Mouse (Mus musculus): ENCODE results near the gene Kif21b. TPM values are rescaled to one million over a fixed set of nuclear protein-coding genes. Genes with fewer than 3 reads are reported as not detected.

Gene Kif21b
- polyA plus RNA-seq, 1 experiment from 2014 or later, result 2.2 TPM

DNA sequence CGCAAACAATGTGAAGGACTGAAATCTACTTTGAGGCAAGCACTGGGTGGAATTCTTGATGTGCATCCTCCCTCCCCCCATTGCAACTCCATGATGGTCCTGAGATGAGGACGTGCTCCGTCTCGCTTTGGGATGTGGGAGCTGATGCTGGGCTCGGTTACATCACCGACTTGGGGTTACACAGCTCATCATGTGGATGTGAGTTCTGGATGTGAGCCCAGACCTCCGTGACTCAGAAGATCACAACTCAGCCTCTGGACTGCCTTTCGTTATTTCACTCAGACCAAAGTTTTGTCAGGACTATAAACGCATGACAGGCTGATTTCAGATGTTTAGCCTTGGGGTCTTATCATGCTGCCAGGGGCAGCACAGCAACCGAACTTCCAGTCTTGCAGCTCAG, 4.3 kb upstream of the Kif21b start:
- Histone ChIP-seq H3K27ac (ENCODE audit: low read length) (no peak overlapping the region), H3K9me3 (ENCODE audit: low read length) (no peaks in the 10 kb centered on the region), H3K4me3 (ENCODE audit: low read length) (no peak overlapping the region), H3K9ac (replicated peaks; ENCODE audit: low read length) (no peak overlapping the region), H3K27me3 (ENCODE audit: insufficient read depth, low read length) (no peaks in the 10 kb centered on the region), H3K4me2 (replicated peaks; ENCODE audit: low read depth, low read length) (no peak overlapping the region), H3K36me3 (ENCODE audit: insufficient read depth, low read length) (no peaks in the 10 kb centered on the region), H3K4me1 (ENCODE audit: insufficient read depth, low read length) (peaks cover 34% of the 10 kb centered on the region)
- ATAC-seq (ENCODE audit: low FRiP score, low TSS enrichment), result no peak
- WGBS, result 65% methylated on average over 10 of the region's 10 CpGs

DNA sequence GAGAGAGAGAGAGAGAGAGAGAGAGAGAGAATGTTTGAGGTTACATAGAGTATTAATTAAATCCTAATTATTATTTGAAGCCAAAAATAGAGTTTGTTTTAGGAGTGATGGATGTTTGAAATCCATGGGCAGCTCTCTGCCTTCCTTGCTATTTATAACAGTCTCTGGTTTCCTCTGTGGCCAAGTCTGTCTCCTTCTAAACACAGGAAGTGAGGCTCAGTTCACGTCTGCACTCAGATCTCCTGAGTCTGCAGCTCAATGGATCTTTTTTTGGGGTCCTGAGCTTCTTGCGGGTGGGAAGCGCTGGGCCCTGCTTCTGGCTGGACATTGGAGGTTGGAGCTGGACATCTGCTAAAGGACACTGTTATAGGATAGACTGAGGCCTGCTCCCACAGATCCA, 3.3 kb upstream of the Kif21b start:
- no peak for ATAC-seq (ENCODE audit: low FRiP score, low TSS enrichment)
- Histone ChIP-seq H3K27me3 (ENCODE audit: insufficient read depth, low read length) (no peaks in the 10 kb centered on the region), H3K4me3 (ENCODE audit: low read length) (no peak overlapping the region), H3K36me3 (ENCODE audit: insufficient read depth, low read length) (no peaks in the 10 kb centered on the region), H3K27ac (ENCODE audit: low read length) (peak overlapping the region; percentile 74), H3K9me3 (ENCODE audit: low read length) (no peaks in the 10 kb centered on the region), H3K4me2 (replicated peaks; ENCODE audit: low read depth, low read length) (no peak overlapping the region), H3K9ac (replicated peaks; ENCODE audit: low read length) (no peak overlapping the region), H3K4me1 (ENCODE audit: insufficient read depth, low read length) (peaks cover 43% of the 10 kb centered on the region)
- 43% methylated on average over 3 of the region's 3 CpGs for WGBS

DNA sequence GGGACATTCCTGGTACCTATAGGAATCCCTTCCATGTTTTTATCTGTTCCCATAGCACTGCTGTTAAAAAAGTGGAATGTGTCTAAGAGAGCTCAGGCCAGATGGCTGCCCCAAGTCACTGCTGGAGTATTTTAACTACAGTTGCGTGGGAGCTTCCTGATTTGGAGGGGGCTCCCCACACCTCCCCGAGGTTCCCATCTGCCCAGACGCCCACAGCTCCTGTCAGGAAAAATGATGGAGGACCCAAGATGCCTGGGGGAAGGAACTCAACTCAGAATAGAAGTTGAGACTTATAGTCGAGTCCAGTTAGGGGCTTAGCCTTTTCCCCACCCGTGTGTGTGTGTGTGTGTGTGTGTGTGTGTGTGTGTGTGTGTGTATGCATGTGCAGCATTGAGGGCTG, 2.8 kb upstream of the Kif21b start:
- Histone ChIP-seq H3K9me3 (ENCODE audit: low read length) (no peaks in the 10 kb centered on the region), H3K27ac (ENCODE audit: low read length) (peak overlapping the region; percentile 74), H3K36me3 (ENCODE audit: insufficient read depth, low read length) (no peaks in the 10 kb centered on the region), H3K27me3 (ENCODE audit: insufficient read depth, low read length) (no peaks in the 10 kb centered on the region), H3K9ac (replicated peaks; ENCODE audit: low read length) (no peak overlapping the region), H3K4me3 (ENCODE audit: low read length) (no peak overlapping the region), H3K4me2 (replicated peaks; ENCODE audit: low read depth, low read length) (no peak overlapping the region), H3K4me1 (ENCODE audit: insufficient read depth, low read length) (peaks cover 49% of the 10 kb centered on the region)
- ATAC-seq (ENCODE audit: low FRiP score, low TSS enrichment), result no peak
- 18% methylated on average over 5 of the region's 5 CpGs for WGBS

DNA sequence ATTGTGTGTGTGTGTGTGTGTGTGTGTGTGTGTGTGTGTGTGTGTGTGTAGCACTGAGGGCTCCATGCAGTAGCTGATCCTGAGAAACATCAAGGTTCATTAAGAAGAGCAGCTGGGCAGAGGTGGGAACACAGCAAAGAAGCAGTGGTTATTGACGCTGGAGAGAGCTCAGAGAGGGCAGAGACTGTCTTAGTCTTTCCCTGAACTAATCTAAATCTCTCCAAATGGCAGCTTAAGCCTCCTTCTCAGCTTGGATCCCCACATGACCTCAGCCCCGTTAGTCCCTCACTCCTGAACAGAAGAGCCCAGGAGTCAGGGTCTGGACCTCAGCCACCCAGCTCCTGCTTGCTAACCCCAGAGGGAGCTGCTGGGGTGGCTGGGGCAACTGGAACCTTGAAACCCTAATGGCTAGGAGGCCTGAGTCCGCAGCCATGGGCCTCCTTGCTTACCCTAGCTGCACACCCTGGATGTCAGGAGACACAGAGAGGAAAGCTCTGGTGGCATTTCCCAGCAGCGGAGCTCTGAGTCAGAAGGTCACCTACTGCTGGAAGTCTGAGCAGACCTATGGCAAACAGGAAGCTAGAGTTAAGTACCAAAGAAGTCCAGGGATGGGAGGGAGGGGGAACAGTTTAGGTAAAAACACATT, 2.1 kb upstream of the Kif21b start:
- H3K9ac ChIP-seq (replicated peaks; ENCODE audit: low read length), result no peak overlapping the region
- no peak for ATAC-seq (ENCODE audit: low FRiP score, low TSS enrichment)
- H3K4me3 ChIP-seq (ENCODE audit: low read length), result no peak overlapping the region
- no peak overlapping the region for H3K4me2 ChIP-seq (replicated peaks; ENCODE audit: low read depth, low read length)
- H3K27me3 ChIP-seq (ENCODE audit: insufficient read depth, low read length), result no peaks in the 10 kb centered on the region
- H3K27ac ChIP-seq (ENCODE audit: low read length), result peak overlapping the region; percentile 26; the same call in 1 of the 2 replicates
- 42% methylated on average over 4 of the region's 4 CpGs for WGBS
- no peaks in the 10 kb centered on the region for H3K9me3 ChIP-seq (ENCODE audit: low read length)
- H3K4me1 ChIP-seq (ENCODE audit: insufficient read depth, low read length), result peaks cover 55% of the 10 kb centered on the region
- H3K36me3 ChIP-seq (ENCODE audit: insufficient read depth, low read length), result no peaks in the 10 kb centered on the region

DNA sequence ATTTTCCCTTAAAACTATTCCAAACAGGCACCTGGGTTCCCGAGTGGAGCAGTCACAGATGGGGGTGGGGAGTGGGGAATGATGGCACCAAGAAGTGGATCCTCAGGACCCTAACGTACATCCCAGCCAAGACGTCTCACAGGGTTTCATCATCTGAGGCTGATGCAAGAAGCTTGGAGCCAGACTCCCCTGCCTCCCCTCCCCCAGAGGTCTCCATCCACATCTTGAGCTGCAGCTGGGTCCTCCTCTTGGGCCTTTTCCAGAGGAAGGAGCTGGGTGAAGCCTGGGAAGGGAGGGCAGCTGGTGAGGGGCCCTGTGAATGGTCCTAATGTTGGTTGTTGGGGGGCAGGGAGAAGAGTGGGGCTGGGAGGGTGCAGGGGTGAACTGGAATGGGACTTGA, 1.1 kb upstream of the Kif21b start:
- H3K36me3 ChIP-seq (ENCODE audit: insufficient read depth, low read length), result no peaks in the 10 kb centered on the region
- H3K9me3 ChIP-seq (ENCODE audit: low read length), result no peaks in the 10 kb centered on the region
- H3K27me3 ChIP-seq (ENCODE audit: insufficient read depth, low read length), result no peaks in the 10 kb centered on the region
- peaks cover 66% of the 10 kb centered on the region for H3K4me1 ChIP-seq (ENCODE audit: insufficient read depth, low read length)
- H3K4me3 ChIP-seq (ENCODE audit: low read length), result no peak overlapping the region
- H3K9ac ChIP-seq (replicated peaks; ENCODE audit: low read length), result no peak overlapping the region
- H3K4me2 ChIP-seq (replicated peaks; ENCODE audit: low read depth, low read length), result no peak overlapping the region
- H3K27ac ChIP-seq (ENCODE audit: low read length), result no peak overlapping the region
- WGBS, result 76% methylated on average over 3 of the region's 3 CpGs
- ATAC-seq (ENCODE audit: low FRiP score, low TSS enrichment), result no peak

DNA sequence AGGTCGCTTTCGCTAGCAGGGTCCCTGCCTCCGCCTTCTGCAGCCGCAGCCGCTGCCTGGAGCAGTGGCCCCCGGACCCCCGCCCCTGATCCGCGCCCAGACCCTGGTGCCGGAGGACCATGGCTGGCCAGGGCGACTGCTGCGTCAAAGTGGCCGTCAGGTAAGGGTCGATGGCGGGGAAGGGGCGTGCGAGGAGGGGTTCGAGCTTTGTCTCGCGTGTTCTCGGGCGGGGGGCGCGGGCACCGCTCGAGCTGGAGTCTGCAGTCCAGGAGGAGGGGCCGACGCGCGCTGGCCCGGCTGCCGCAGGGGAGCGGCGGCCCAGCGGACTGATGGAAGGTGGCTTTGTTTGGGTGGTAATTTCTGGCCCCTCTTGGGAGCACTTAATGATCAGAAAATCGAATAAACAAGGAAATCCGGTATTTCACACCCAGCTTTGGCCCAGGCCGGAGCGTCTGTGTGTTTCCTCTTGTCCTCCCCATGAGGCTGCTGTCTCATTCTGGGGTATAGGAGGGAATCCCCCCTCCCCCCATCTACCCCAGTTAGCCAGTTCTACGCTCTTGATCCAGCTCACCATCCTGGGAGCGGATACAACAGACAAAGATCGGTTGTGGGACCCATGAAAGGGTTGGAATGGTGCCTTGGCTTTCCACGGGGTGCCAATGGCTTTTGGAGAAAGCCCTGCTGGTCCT, 558 bp downstream of the Kif21b start:
- H3K9me3 ChIP-seq (ENCODE audit: low read length), result no peaks in the 10 kb centered on the region
- H3K4me3 ChIP-seq (ENCODE audit: low read length), result peak overlapping the region; percentile 58
- peak overlapping the region; percentile 76 for H3K9ac ChIP-seq (replicated peaks; ENCODE audit: low read length)
- peak overlapping the region; percentile 89 for H3K4me2 ChIP-seq (replicated peaks; ENCODE audit: low read depth, low read length)
- ATAC-seq (ENCODE audit: low FRiP score, low TSS enrichment), result peak; percentile 6; the same call in 1 of the 2 replicates
- H3K36me3 ChIP-seq (ENCODE audit: insufficient read depth, low read length), result no peaks in the 10 kb centered on the region
- H3K4me1 ChIP-seq (ENCODE audit: insufficient read depth, low read length), result peaks cover 76% of the 10 kb centered on the region
- 1% methylated on average over 43 of the region's 43 CpGs for WGBS
- no peaks in the 10 kb centered on the region for H3K27me3 ChIP-seq (ENCODE audit: insufficient read depth, low read length)
- H3K27ac ChIP-seq (ENCODE audit: low read length), result no peak overlapping the region

DNA sequence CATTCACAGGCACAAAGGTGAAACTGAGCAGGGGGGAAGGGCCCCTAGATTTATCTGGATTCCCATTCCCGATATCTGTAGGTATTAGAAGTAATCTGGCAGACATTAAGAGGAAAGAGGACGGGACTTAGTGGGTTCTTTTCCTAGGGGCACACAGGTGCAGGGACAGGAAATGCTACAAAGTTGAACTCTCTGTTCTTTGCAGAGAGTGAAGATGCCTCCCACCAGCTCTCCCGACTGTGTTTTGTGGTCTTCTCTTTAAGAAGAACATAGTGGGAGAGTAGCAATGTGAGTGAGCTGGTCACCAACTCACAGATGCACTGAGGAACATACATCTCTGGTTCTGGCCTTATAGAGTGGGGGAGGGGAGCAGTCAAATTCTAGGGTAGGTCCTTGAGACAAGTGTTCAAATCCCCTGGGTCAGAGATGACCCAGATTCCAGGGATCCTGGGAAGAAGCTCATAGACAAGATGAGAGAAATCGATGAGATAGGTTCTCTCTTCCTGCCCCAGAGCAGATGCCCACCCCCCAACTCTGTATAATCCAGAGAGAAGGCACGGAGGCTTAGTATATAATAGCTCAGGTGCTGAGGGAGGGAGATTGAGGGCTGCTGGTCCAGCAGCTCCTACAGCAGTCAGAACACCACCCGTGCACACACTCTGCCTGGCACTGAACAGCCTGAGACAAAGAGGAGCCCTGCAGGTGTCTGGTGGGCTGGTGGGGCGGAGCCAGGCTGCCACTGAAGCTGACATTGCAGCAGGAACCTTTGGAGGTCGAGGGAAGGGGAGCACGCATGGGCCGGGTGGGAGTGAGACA, 1.4 kb downstream of the Kif21b start:
- Histone ChIP-seq H3K4me3 (ENCODE audit: low read length) (peak overlapping the region; percentile 58), H3K9me3 (ENCODE audit: low read length) (no peaks in the 10 kb centered on the region), H3K4me1 (ENCODE audit: insufficient read depth, low read length) (peaks cover 84% of the 10 kb centered on the region), H3K9ac (replicated peaks; ENCODE audit: low read length) (0 out of 2 replicates have a peak overlapping the region, but pooled peaks have one; percentile 76), H3K4me2 (replicated peaks; ENCODE audit: low read depth, low read length) (peak overlapping the region; percentile 89), H3K36me3 (ENCODE audit: insufficient read depth, low read length) (no peaks in the 10 kb centered on the region), H3K27me3 (ENCODE audit: insufficient read depth, low read length) (no peaks in the 10 kb centered on the region), H3K27ac (ENCODE audit: low read length) (no peak overlapping the region)
- 45% methylated on average over 10 of the region's 10 CpGs for WGBS
- ATAC-seq (ENCODE audit: low FRiP score, low TSS enrichment), result no peak

DNA sequence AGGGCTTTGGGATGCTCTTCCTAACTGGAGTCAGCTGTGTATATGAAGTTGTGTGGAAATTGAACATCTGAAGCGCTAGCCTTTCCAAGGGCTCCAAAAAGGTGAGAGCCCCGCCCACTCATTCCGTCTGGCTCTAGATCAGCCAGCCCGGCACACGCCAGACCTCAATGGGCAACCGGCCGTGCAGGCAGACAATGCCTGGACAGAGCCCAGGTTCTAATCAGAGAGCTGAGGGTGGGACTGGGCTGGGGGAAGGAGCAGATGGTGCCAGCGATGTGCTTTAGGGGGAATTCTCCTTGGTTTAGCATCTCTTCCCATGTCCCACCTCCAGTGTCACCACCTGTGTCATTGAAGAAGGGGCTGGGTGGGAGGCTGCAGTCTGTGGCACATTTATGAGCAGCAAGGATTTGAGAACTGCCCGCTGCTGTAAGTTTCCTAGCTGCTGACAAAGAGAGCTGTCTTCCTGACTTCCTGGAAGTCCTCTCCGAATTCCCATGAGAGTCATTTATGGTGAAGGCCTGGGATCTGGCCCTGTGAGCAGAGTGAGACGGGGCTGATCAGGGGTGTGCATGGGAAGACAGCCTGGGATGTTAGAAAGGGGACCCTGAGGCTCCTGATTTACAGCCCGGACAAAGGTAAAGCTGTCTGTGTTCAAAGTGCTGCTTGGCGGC, 2.5 kb downstream of the Kif21b start:
- H3K4me3 ChIP-seq (ENCODE audit: low read length), result no peak overlapping the region
- no peaks in the 10 kb centered on the region for H3K9me3 ChIP-seq (ENCODE audit: low read length)
- H3K27me3 ChIP-seq (ENCODE audit: insufficient read depth, low read length), result no peaks in the 10 kb centered on the region
- peak overlapping the region; percentile 36; the same call in 1 of the 2 replicates for H3K9ac ChIP-seq (replicated peaks; ENCODE audit: low read length)
- H3K4me1 ChIP-seq (ENCODE audit: insufficient read depth, low read length), result peaks cover 87% of the 10 kb centered on the region
- no peak overlapping the region for H3K27ac ChIP-seq (ENCODE audit: low read length)
- H3K36me3 ChIP-seq (ENCODE audit: insufficient read depth, low read length), result no peaks in the 10 kb centered on the region
- H3K4me2 ChIP-seq (replicated peaks; ENCODE audit: low read depth, low read length), result peak overlapping the region; percentile 1
- WGBS, result 23% methylated on average over 13 of the region's 13 CpGs
- ATAC-seq (ENCODE audit: low FRiP score, low TSS enrichment), result no peak

DNA sequence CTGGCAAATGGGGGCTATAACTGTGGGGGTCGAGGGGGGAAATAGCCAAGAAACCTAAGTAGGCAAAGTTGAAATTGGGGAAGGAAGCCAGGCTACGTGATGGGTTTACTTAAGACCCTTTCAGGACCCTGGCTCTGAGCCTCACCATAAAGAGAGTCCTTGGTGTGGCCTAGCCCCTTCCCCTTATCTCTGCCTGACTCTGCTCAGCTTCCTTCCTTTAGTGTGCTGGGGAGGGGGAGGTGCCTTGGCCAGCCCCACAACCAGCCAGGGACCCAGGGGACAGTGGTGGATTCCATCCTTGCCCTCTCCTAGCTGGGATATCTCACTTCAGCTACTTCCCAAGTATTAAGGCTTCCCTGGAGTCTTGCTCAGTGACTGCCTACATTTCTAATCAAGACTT, 3.4 kb downstream of the Kif21b start:
- Histone ChIP-seq H3K4me3 (ENCODE audit: low read length) (no peak overlapping the region), H3K9ac (replicated peaks; ENCODE audit: low read length) (peak overlapping the region; percentile 36; the same call in 1 of the 2 replicates), H3K4me1 (ENCODE audit: insufficient read depth, low read length) (peaks cover 88% of the 10 kb centered on the region), H3K4me2 (replicated peaks; ENCODE audit: low read depth, low read length) (no peak overlapping the region), H3K27ac (ENCODE audit: low read length) (no peak overlapping the region), H3K36me3 (ENCODE audit: insufficient read depth, low read length) (no peaks in the 10 kb centered on the region), H3K9me3 (ENCODE audit: low read length) (no peaks in the 10 kb centered on the region), H3K27me3 (ENCODE audit: insufficient read depth, low read length) (no peaks in the 10 kb centered on the region)
- 64% methylated on average over 2 of the region's 2 CpGs for WGBS
- no peak for ATAC-seq (ENCODE audit: low FRiP score, low TSS enrichment)
